Mouse (Mus musculus) central nervous system, embryonic 18 days (tissue): ENCODE measurements around the gene Rps6ka4. TPM values are rescaled to one million over a fixed set of nuclear protein-coding genes. Genes with fewer than 3 reads are reported as not detected.

Experiments
- polyA plus RNA-seq: library from polyadenylated mRNA; depleted of rRNA; stranded (reverse); fragments of >200 nt; gene quantifications from 2 replicates; pipeline ENCODE4 v1.2.3, GENCODE M21; 2012; rRNA removed

The Rps6ka4 gene
- polyA plus RNA-seq = 11.6 and 12.8 TPM in 2 replicates

DNA sequence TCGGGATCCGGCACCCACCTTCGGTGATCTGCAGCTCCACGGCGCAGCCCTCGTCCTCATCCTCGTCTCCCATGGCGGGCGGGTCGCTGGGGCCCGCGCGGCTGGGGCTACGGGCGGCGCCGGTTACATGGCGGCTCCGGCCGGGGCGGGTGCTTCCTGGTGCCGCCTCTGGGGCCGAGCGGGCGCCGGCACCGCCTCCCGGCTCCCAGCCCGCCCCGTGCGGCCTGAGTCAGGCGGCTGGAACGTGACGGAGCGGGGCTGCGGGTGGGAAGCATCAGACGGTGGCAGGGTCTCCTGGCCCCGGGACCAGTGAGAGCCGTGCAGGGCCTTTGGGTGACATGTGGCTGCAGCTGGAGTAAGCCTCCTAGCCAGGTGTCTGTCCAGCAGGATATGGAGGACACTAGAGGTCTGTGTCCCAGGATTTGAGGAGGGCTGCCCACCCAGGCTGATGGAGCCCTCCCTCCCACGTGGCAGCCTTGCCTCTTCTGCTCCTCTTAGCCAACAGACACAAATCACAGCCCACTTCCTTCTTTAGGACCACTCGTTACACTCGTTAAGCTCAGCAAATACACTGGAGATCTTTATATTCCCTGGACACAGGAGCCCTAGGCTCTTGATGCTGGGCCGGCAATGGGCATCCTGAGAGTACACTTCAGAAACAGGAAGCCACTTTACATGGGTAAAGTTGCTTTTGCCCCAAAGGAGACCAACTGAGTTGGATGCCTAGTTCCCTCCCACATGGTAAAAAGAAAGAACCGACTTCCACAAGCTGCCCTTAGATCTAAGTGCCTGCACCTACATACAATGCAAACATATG is at the start of gene Rps6ka4:
TSS of gene Rps6ka4 (minus strand) at position 162 of the 817 bp plus-strand sequence.

DNA sequence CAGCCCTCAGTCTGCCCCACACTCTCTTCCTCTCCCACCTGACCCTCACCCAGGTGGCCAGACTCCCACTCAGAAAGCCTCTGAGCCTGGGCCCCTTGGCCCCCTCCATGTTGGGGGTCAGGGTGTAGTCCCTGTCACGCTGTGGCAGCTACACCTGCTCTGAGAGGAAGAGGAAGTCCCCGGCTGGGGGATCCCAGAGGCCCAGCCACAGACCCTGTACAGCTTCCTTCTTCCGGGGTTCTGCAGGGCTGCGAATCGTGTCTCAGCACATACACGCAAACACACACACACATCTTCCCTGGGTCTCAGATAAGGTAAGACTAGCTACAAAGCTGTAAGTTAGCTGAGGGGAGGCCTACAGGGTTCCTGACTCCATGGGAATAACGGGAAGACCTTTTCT is 17.6 kb upstream of the Rps6ka4 start, which contains the start of gene Ccdc88b:
TSS of gene Ccdc88b (minus strand) at position 181 of the 400 bp plus-strand sequence.

Other genes with a start within 250 kb of the Rps6ka4 start
- gene Ccdc88b, start 17.6 kb upstream of the Rps6ka4 start, polyA plus RNA-seq = 0.70 and 0.73 TPM in 2 replicates
- gene Trmt112, start 69.1 kb upstream of the Rps6ka4 start, polyA plus RNA-seq = 126 and 130 TPM in 2 replicates
- gene Prdx5, start 69.5 kb upstream of the Rps6ka4 start, polyA plus RNA-seq = 225 and 266 TPM in 2 replicates
- gene Esrra, start 81.2 kb upstream of the Rps6ka4 start, polyA plus RNA-seq = 34.4 and 35.8 TPM in 2 replicates
- gene Catsperz, start 84.7 kb upstream of the Rps6ka4 start, polyA plus RNA-seq = 2.1 and 3.5 TPM in 2 replicates
- 6.2 and 7.6 TPM in 2 replicates for gene Kcnk4, start 93.9 kb upstream of the Rps6ka4 start, polyA plus RNA-seq
- 75.7 and 84.2 TPM in 2 replicates for gene Bad, start 101.2 kb upstream of the Rps6ka4 start, polyA plus RNA-seq
- gene Gpr137, start 101.8 kb upstream of the Rps6ka4 start, polyA plus RNA-seq = 70.7 and 71.6 TPM in 2 replicates
- 335 and 363 TPM in 2 replicates for gene Ppp1r14b, start 134.3 kb upstream of the Rps6ka4 start, polyA plus RNA-seq
- 19.4 and 21.4 TPM in 2 replicates for gene Plcb3, start 135.8 kb upstream of the Rps6ka4 start, polyA plus RNA-seq
- 93.3 and 98.7 TPM in 2 replicates for gene Fkbp2, start 139.9 kb upstream of the Rps6ka4 start, polyA plus RNA-seq
- 34.7 and 47.7 TPM in 2 replicates for gene Vegfb, start 147.0 kb upstream of the Rps6ka4 start, polyA plus RNA-seq
- gene Dnajc4, start 151.9 kb upstream of the Rps6ka4 start, polyA plus RNA-seq = 22.8 and 25.8 TPM in 2 replicates
- gene Nudt22, start 155.5 kb upstream of the Rps6ka4 start, polyA plus RNA-seq = 11.8 and 14.1 TPM in 2 replicates
- gene Trpt1, start 155.5 kb upstream of the Rps6ka4 start, polyA plus RNA-seq = 19.0 and 20.4 TPM in 2 replicates
- 2.9 and 3.5 TPM in 2 replicates for gene Fermt3, start 178.8 kb upstream of the Rps6ka4 start, polyA plus RNA-seq
- 142 and 148 TPM in 2 replicates for gene Stip1, start 199.3 kb upstream of the Rps6ka4 start, polyA plus RNA-seq
- gene Macrod1, start 216.2 kb upstream of the Rps6ka4 start, polyA plus RNA-seq = 8.4 and 10.0 TPM in 2 replicates